Mouse (Mus musculus): ENCODE measurements at regions not wholly inside any gene's neighbourhood (a gene's known extent, or its start where the extent isn't known, plus 50 kb on each side); places are given as distances from the start of the nearest gene placed in this dataset.

GRCm38 (mm10) chr15:61109429-61110128 is 186.8 kb upstream of the A1bg start:
- TF ChIP-seq CTCF (IDR thresholded peaks at IDR 0.05; ENCODE audit: low read depth) (no peak), EP300 (optimal IDR thresholded peaks at IDR 0.05) (no peak)

Data from stomach, postnatal 0 days (tissue).